Mouse (Mus musculus) cerebellum, adult 2 months (tissue): ENCODE results near the gene Nup153.

ENCODE experiments used
- CTCF ChIP-seq: fragments of 200-500 bp; IDR thresholded peaks from 2 replicates; pipeline ENCODE4 v1.5.1; 2011; ENCODE audit warnings: low read depth, mild to moderate bottlenecking, control low read depth, low read length, moderate library complexity, borderline replicate concordance; ENCODE audit not compliant: insufficient read depth
- POLR2A ChIP-seq: fragments of 200-500 bp; IDR thresholded peaks from 2 replicates; pipeline ENCODE4 v1.6.1; 2011; ENCODE audit warnings: low read length, control low read depth, borderline replicate concordance; ENCODE audit not compliant: insufficient read depth

- no peak for TF ChIP-seq CTCF
- TF ChIP-seq POLR2A = no peak
Observed at GRCm38 (mm10) chr13:46777461-46777860, 49.7 kb upstream of the Nup153 start.
